Mouse (Mus musculus) monocyte, adult 5-6 weeks (primary cell): ENCODE measurements around the gene Irx4. TPM values are rescaled to one million over a fixed set of nuclear protein-coding genes. Genes with fewer than 3 reads are reported as not detected.

ENCODE experiments used
- ATAC-seq: fragments of 153-309, 156-312 bp; replicated peaks from 2 replicates; pipeline ENCODE4 v1.8.0; 2017; ENCODE audit warnings: mild to moderate bottlenecking; ENCODE audit not compliant: low TSS enrichment, insufficient number of reproducible peaks, severe bottlenecking, poor library complexity, low FRiP score
- total RNA-seq: library from RNA; stranded (forward); fragments of 200-1000, 200-491, 200-594 nt; gene quantifications from 3 replicates; pipeline ENCODE4 v1.2.3, GENCODE M21; 2017

Irx4 gene
- total RNA-seq, 1 experiment from 2014 or later = not detected

DNA sequence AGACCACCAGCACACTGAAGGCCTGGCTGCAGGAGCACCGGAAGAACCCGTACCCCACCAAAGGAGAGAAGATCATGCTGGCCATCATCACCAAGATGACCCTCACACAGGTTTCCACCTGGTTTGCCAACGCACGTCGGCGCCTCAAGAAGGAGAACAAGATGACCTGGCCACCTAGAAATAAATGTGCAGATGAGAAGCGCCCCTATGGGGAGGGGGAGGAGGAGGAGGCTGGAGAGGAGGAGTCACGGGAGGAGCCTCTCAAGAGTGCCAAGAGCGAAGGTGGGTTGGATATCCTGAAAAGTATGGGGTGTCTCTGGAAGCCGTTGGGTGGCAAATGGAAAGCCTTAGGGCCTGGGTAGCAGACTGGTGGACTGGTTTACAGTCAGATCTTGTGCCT, 7.3 kb downstream of the Irx4 start:
- no peak for ATAC-seq

- ATAC-seq = no peak
Observed at GRCm38 (mm10) chr13:73268702-73269101, 8.4 kb downstream of the Irx4 start.

DNA sequence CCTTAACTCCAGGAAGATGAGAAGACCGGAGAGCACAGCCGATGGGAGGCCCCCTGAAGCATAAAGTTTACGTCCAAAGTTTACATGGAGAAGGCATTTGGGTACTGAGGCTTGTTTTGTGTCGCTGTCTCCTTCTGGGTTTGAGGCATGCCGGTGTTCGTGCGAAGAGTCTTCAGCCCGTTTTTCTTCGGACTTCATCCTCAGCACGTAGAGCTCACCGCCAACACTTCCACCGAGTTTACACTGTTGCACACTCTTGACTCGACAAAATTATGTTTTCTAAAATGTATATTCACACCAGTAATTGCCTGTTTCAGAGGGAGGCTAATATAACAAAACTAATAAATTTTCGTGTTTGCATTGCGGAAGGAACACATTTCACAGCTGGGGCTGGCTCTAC, 9.0 kb downstream of the Irx4 start:
- no peak for ATAC-seq

DNA sequence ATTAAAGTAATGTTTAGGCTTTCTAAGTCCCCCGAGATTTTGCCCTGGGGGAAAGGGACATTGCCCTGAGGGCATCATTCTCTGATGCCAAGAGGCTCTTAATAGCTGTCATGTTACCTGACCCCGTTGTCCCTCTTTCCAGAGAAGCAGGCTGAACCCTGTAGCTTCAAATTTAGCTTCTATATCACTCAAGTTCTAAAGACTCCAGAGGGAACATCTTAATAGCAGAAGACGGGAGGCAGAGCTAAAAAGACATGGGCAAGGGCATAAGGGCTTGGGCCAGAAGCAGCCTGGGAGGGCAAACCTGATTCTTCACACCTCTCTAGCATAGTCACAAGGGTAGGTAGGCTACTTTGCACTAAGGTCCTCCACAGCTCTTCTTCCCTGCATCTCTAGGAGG, 9.6 kb downstream of the Irx4 start:
- no peak for ATAC-seq

GRCm38 (mm10) chr13:73270451-73271081, 10.3 kb downstream of the Irx4 start:
- ATAC-seq = no peak

DNA sequence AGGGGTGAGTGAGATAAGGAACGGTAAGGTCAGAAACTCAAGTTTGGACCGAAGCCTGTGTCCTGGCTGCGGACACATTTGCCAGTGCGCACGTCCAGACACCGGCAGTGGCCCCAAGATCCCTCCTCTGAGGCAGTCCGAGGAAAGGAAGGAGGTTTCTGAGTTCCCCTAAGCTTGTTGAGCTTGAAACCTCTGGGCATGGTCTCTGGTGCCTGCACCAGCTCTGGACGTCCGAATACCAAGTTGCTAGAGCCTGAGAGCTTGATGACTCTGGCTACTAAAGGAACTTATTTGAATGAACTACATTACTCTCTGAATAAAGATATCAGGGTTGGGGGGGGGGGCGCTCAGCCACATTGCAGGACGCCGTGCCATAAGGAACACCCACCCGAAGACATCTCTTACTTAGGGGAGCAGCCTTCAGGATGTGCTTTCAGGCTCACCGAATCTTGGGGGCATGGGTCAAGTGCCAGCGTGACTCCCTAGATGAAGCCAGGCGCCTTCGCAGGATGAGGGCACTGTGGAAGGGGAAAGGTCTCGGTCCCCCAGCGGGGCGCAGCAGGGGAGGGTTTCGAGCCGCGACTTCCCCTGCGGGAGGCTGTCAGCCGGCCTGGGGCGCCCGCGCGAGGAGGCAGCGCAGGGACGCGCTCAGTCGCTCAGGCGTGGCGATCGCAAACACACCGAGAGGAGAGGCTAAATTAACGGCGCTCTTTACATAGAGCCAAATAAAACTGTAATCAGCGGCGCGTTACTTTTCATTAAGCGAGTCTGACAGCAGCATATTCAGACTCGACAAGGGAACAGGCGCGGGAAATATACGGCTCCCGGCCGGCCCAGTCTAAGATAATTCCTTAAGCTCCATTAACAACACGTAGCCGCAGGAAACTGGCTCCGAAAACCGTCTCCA, 11.3 kb downstream of the Irx4 start:
- ATAC-seq = no peak

GRCm38 (mm10) chr13:73272794-73273282, 12.6 kb downstream of the Irx4 start:
- ATAC-seq = no peak

GRCm38 (mm10) chr13:73273536-73273935, 13.3 kb downstream of the Irx4 start:
- ATAC-seq = no peak

GRCm38 (mm10) chr13:73277361-73277760, 17.1 kb downstream of the Irx4 start:
- no peak for ATAC-seq

- no peak for ATAC-seq
Observed at GRCm38 (mm10) chr13:73277797-73278196, 17.5 kb downstream of the Irx4 start.

DNA sequence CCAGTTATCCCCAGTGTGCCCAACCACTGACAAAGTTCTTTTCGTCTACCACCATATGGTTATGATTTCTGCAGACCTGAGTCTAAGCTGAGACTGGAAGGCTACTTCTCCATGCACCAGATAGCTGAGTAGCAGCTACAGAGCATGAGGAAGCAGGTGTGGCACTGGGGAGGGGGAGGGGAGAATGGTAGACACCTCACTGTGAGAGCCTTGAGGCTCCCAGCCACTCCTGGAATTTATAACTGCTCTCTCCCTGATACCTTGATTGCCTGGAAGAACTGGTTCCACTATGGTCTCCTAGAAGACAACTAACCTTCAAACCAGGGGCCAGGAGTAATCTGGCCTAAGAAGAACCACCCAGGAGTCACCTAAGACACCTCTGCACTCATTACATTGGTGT, 18.9 kb downstream of the Irx4 start:
- ATAC-seq = no peak

- ATAC-seq = no peak
Observed at GRCm38 (mm10) chr13:73282407-73282806, 22.1 kb downstream of the Irx4 start.

- ATAC-seq = no peak
Observed at GRCm38 (mm10) chr13:73283534-73283933, 23.3 kb downstream of the Irx4 start.

- no peak for ATAC-seq
Observed at GRCm38 (mm10) chr13:73290206-73290605, 29.9 kb downstream of the Irx4 start.

- ATAC-seq = no peak
Observed at GRCm38 (mm10) chr13:73291102-73291501, 30.8 kb downstream of the Irx4 start.

DNA sequence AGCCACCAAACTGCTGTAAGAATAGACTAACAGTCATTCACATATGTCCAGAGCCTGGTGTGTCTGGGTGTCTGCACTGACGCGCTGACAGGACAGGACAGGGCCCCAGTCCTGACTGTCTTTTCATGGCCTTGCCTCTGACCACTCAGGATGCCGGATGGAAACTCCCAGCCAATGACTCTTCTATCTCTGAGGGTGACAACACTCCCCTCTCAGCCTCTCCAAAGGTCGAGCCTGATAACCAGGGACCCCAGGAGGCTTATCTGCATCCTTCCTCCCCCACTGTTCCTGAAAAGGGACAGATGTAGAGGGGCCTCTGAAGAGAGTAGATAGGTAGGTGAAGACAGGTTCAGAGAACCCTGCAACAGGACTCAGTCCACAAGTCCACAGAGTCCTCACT, 38.4 kb downstream of the Irx4 start:
- ATAC-seq = no peak

GRCm38 (mm10) chr13:73299322-73299721, 39.0 kb downstream of the Irx4 start:
- no peak for ATAC-seq

- ATAC-seq = no peak
Observed at GRCm38 (mm10) chr13:73304729-73305128, 44.5 kb downstream of the Irx4 start.

GRCm38 (mm10) chr13:73305398-73306084, 45.3 kb downstream of the Irx4 start:
- ATAC-seq = no peak

GRCm38 (mm10) chr13:73306085-73306410, 45.8 kb downstream of the Irx4 start:
- no peak for ATAC-seq
